Mouse (Mus musculus) testis, adult 2 months (tissue): ENCODE measurements at regions not wholly inside any gene's neighbourhood (a gene's known extent, or its start where the extent isn't known, plus 50 kb on each side); places are given as distances from the start of the nearest gene placed in this dataset.

Experiments
- CTCF ChIP-seq: fragments of 200-500 bp; IDR thresholded peaks from 2 replicates; pipeline ENCODE4 v1.5.1; 2012; ENCODE audit warnings: low read depth, mild to moderate bottlenecking, inconsistent platforms, low read length, moderate library complexity; ENCODE audit not compliant: control insufficient read depth, insufficient read depth, insufficient replicate concordance
- POLR2A ChIP-seq: fragments of 200-500 bp; IDR thresholded peaks from 2 replicates; pipeline ENCODE4 v1.6.1; 2012; ENCODE audit warnings: low read depth, mild to moderate bottlenecking, inconsistent platforms, low read length, moderate library complexity; ENCODE audit not compliant: control insufficient read depth

DNA sequence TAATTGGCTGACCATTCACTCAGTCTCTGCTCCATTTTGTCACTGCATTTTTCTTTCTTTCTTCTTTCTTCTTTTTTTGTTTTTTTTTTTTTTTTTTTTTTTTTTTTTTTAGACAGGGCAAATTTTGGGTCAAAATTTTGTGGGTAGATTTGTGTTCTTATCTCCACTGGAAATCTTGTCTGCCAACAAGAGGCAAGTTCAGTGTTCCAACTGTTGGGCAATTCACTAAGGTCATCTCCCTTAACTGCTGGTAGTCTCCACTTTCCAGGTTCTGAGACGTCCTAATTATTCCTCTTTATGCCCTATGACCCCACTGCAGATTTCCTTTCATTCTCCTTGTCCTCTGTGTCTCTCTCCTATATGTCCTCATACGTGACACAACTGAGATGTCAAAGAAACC, 100.1 kb upstream of the Mrpl21 start:
- TF ChIP-seq CTCF: no peak
- no peak for TF ChIP-seq POLR2A
